Mouse (Mus musculus) midbrain, postnatal 0 days (tissue): ENCODE measurements around the gene Ggcx. TPM values are rescaled to one million over a fixed set of nuclear protein-coding genes. Genes with fewer than 3 reads are reported as not detected.

Source experiments
- ATAC-seq: fragments of 200-750 bp; cut with Nextera tagmentation; 2 replicates; pipeline ENCODE4 v1.8.0; 2017; ENCODE audit warnings: moderate number of reproducible peaks, mild to moderate bottlenecking, moderate TSS enrichment, moderate library complexity; ENCODE audit not compliant: low FRiP score
- DNase-seq: peaks from one replicate; pipeline ENCODE4 v3.0.0-alpha.2; 2015; ENCODE audit warnings: low spot score
- H3K27ac ChIP-seq: fragments of 300-500 bp; sonication (generic); 2 replicates; pipeline ENCODE4 v1.5.1; 2014; ENCODE audit warnings: low read depth, mild to moderate bottlenecking, low read length, mixed read lengths
- H3K27me3 ChIP-seq: fragments of 300-500 bp; sonication (generic); 2 replicates; pipeline ENCODE4 v1.6.1; 2014; ENCODE audit warnings: low read length, control low read depth, mixed read lengths; ENCODE audit not compliant: insufficient read depth
- H3K36me3 ChIP-seq: fragments of 300-500 bp; sonication (generic); 2 replicates; pipeline ENCODE4 v1.6.1; 2014; ENCODE audit warnings: low read length, control low read depth, mixed read lengths; ENCODE audit not compliant: insufficient read depth
- H3K4me1 ChIP-seq: fragments of 300-500 bp; sonication (generic); 2 replicates; pipeline ENCODE4 v1.6.1; 2014; ENCODE audit warnings: mild to moderate bottlenecking, control low read depth, antibody characterized with exemption, low read length, mixed read lengths; ENCODE audit not compliant: insufficient read depth
- H3K4me2 ChIP-seq: fragments of 300-500 bp; sonication (generic); 2 replicates; pipeline ENCODE4 v1.6.1; 2014; ENCODE audit warnings: low read depth, mild to moderate bottlenecking, low read length, mixed read lengths; ENCODE audit not compliant: poor library complexity, severe bottlenecking
- H3K4me3 ChIP-seq: fragments of 300-500 bp; sonication (generic); 2 replicates; pipeline ENCODE4 v1.5.1; 2014; ENCODE audit warnings: low read depth, mild to moderate bottlenecking, low read length, moderate library complexity
- H3K9ac ChIP-seq: fragments of 300-500 bp; sonication (generic); replicated peaks from 2 replicates; pipeline ENCODE4 v1.6.1; 2014; ENCODE audit warnings: mild to moderate bottlenecking, low read length, moderate library complexity, mixed read lengths; ENCODE audit not compliant: poor library complexity, severe bottlenecking
- H3K9me3 ChIP-seq: fragments of 300-500 bp; sonication (generic); 2 replicates; pipeline ENCODE4 v1.6.1; 2016; ENCODE audit warnings: low read length, control low read depth
- CTCF ChIP-seq: IDR thresholded peaks from 2 replicates; pipeline ENCODE4 v1.5.1; 2016; ENCODE audit warnings: antibody characterized with exemption, mild to moderate bottlenecking
- WGBS: fragments of 180-500 bp; shearing (Covaris S2); extraction: QIAGEN DNeasy Blood & Tissue Kit; methylation state at CpG from one replicate; pipeline ENCODE4 v1.1.7; 2014; 5-methylcytosine and 5-hydroxymethylcytosine counted together
- polyA plus RNA-seq: library from polyadenylated mRNA; unstranded; fragments of >200 nt; fragmentation: Nextera tagmentation; extraction: Ambion mirVana; gene quantifications from 2 replicates; pipeline ENCODE4 v1.2.1, GENCODE M21; 2015
- total RNA-seq: library from RNA; depleted of rRNA; stranded (reverse); fragments of >200 nt; gene quantifications from 2 replicates; pipeline ENCODE4 v1.2.3, GENCODE M21; 2014

Gene Ggcx
- total and polyA plus RNA-seq, 2 experiments from 2014 or later: 10.7 to 18.8 TPM

GRCm38 (mm10) chr6:72389471-72389940 lies 24.6 kb upstream of the Ggcx start:
- TF ChIP-seq CTCF: no peak
- H3K9ac ChIP-seq: 0 out of 2 replicates have a peak overlapping the region, but pooled peaks have one; percentile 5
- H3K4me1 ChIP-seq: 0 out of 2 replicates have a peak, but pooled peaks cover 3% of the 10 kb centered on the region
- H3K27me3 ChIP-seq: no peaks in the 10 kb centered on the region; the same call in 1 of the 2 replicates
- WGBS: 30% methylated on average over 13 of the region's 13 CpGs
- H3K27ac ChIP-seq: 0 out of 2 replicates have a peak overlapping the region, but pooled peaks have one; percentile 13
- H3K4me2 ChIP-seq: peak overlapping the region; percentile 45
- H3K9me3 ChIP-seq: no peaks in the 10 kb centered on the region
- H3K4me3 ChIP-seq: peak overlapping the region; percentile 27; the same call in 1 of the 2 replicates
- ATAC-seq (no peak), DNase-seq (no peak)
- no peaks in the 10 kb centered on the region for H3K36me3 ChIP-seq

DNA sequence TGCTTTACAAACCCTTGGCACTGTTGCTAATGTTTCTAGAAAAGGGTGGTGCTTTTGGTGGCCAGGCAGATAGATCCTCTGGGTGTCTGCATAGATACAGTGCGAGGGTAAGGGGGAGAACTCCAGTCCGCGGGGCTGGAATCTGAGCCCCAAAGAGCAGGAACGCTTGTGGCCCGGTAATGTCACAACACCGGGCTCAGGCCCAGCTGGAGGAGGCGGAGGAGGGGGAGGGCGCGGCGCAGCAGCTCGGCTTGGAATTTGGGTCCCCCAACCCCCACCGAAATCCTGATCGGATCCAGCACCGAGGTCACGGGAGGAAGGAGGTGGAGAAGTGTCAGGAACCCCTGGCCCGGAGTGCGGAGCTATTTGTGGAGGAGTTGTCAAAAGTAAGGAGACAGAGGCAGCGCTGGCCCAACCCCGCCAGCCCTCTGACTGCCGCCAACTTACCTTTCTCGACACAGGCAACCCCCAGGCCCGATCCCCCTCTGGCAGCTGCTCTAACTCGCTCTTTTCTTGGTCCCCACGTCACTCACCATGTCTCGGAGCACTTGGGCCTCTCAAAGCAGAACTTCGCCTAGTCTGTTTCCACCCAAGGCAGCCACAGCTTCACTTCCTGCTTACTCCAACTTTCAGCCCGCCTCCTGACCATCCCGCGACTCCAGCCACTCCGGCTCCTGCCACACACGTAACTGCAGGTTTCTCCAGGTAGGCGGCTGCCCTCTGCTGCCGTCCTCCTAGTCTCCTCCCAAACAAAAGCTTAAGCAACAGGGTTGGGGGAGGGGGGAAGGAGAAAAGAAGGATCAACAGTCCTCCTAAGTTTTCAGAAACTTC lies 24.0 kb upstream of the Ggcx start, which contains the start of gene Vamp8:
Gene Vamp8, minus strand, starts transcription at position 763 of the 831 bp plus-strand sequence.
- 0 out of 2 replicates have a peak, but pooled peaks have one; percentile 16 for ATAC-seq
- 0 out of 2 replicates have a peak within 1 kb of the TSS, but pooled peaks have one; percentile 13 for H3K27ac ChIP-seq
- H3K4me3 ChIP-seq: peak within 1 kb of the TSS; percentile 27
- no peaks in the 10 kb centered on the region for H3K36me3 ChIP-seq
- 0 out of 2 replicates have a peak, but pooled peaks cover 3% of the 10 kb centered on the region for H3K4me1 ChIP-seq
- no peaks in the 10 kb centered on the region for H3K9me3 ChIP-seq
- peak; percentile 14 for DNase-seq
- H3K27me3 ChIP-seq: no peaks in the 10 kb centered on the region; the same call in 1 of the 2 replicates
- H3K9ac ChIP-seq: 0 out of 2 replicates have a peak within 1 kb of the TSS, but pooled peaks have one; percentile 5
- TF ChIP-seq CTCF: peak; percentile 7; the same call in 1 of the 2 replicates
- peak within 1 kb of the TSS; percentile 45 for H3K4me2 ChIP-seq
- WGBS: 6% methylated on average over 32 of the region's 33 CpGs

GRCm38 (mm10) chr6:72390795-72391521 lies 23.1 kb upstream of the Ggcx start:
- Histone ChIP-seq H3K36me3 (no peaks in the 10 kb centered on the region), H3K27ac (0 out of 2 replicates have a peak overlapping the region, but pooled peaks have one; percentile 13), H3K4me2 (peak overlapping the region; percentile 45; the same call in 1 of the 2 replicates), H3K4me1 (0 out of 2 replicates have a peak, but pooled peaks cover 3% of the 10 kb centered on the region), H3K9ac (no peak overlapping the region), H3K9me3 (no peaks in the 10 kb centered on the region), H3K4me3 (peak overlapping the region; percentile 27; the same call in 1 of the 2 replicates), H3K27me3 (no peaks in the 10 kb centered on the region; the same call in 1 of the 2 replicates)
- 23% methylated on average over 10 of the region's 12 CpGs for WGBS
- ATAC-seq (no peak), DNase-seq (peak; percentile 17)
- no peak for TF ChIP-seq CTCF

DNA sequence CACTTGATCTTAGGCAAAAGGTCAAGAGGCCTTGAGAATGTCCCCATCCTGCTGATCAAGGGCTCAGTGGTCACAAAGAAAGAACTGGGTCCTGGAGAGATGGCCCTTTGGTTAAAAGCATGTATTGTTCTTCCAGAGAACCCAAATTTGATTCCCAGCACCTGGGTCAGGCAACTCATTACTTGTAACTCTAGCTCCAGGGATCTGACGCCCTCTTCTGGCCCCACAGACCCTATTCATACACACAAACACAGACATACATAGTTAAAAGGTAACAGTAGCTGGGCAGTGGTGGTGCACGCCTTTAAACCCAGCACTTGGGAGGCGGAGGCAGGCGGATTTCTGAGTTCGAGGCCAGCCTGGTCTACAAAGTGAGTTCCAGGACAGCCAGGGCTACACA lies 21.8 kb upstream of the Ggcx start:
- no peaks in the 10 kb centered on the region for H3K9me3 ChIP-seq
- no peak for TF ChIP-seq CTCF
- DNase-seq (no peak), ATAC-seq (no peak)
- no peaks in the 10 kb centered on the region for H3K36me3 ChIP-seq
- no peaks in the 10 kb centered on the region; the same call in 1 of the 2 replicates for H3K27me3 ChIP-seq
- H3K9ac ChIP-seq: no peak overlapping the region
- H3K4me2 ChIP-seq: no peak overlapping the region
- H3K4me1 ChIP-seq: 0 out of 2 replicates have a peak, but pooled peaks cover 3% of the 10 kb centered on the region
- whole genome bisulfite sequencing: 92% methylated on average over 5 of the region's 5 CpGs
- H3K4me3 ChIP-seq: no peak overlapping the region
- H3K27ac ChIP-seq: no peak overlapping the region

GRCm38 (mm10) chr6:72396837-72397251 lies 17.3 kb upstream of the Ggcx start:
- H3K9ac ChIP-seq: no peak overlapping the region
- no peak overlapping the region for H3K4me2 ChIP-seq
- no peak for TF ChIP-seq CTCF
- DNase-seq (no peak), ATAC-seq (no peak)
- no peak overlapping the region for H3K27ac ChIP-seq
- H3K4me1 ChIP-seq: no peaks in the 10 kb centered on the region
- no peaks in the 10 kb centered on the region for H3K9me3 ChIP-seq
- no peak overlapping the region for H3K4me3 ChIP-seq
- 86% methylated on average over 10 of the region's 10 CpGs for WGBS
- H3K27me3 ChIP-seq: no peaks in the 10 kb centered on the region
- no peaks in the 10 kb centered on the region for H3K36me3 ChIP-seq
